In genomic region chr19:57134654-57135348, GRCm38 (mm10) we compare ENCODE assay signal across 7 mouse cellular contexts.
DNase-seq lines count a peak whose midpoint lies in the region; ATAC-seq lines count a peak whose summit lies in the region.

No protein-coding gene starts in this region.

- H3K4me3 ChIP-seq in neural tube, embryonic 11.5 days (ENCODE audit: low read depth, low read length): no peak overlapping the region
- no peak overlapping the region for H3K4me3 ChIP-seq in heart, embryonic 15.5 days
- peak overlapping the region; percentile 14; the same call in 1 of the 2 replicates for H3K4me3 ChIP-seq in limb, embryonic 13.5 days

- no peaks in the 10 kb centered on the region for H3K36me3 ChIP-seq in neural tube, embryonic 11.5 days (ENCODE audit: control insufficient read depth, insufficient read depth, low read length)
- H3K36me3 ChIP-seq in heart, embryonic 15.5 days: peaks cover 8% of the 10 kb centered on the region; the same call in 1 of the 2 replicates
- H3K36me3 ChIP-seq in limb, embryonic 13.5 days: no peaks in the 10 kb centered on the region

- no peak overlapping the region for H3K9ac ChIP-seq in neural tube, embryonic 11.5 days (ENCODE audit: low read length)
- no peak overlapping the region for H3K9ac ChIP-seq in heart, embryonic 15.5 days
- H3K9ac ChIP-seq in limb, embryonic 13.5 days: 0 out of 2 replicates have a peak overlapping the region, but pooled peaks have one; percentile 3

- H3K27ac ChIP-seq in neural tube, embryonic 11.5 days (ENCODE audit: low read depth, low read length): no peak overlapping the region
- H3K27ac ChIP-seq in heart, embryonic 15.5 days: 0 out of 2 replicates have a peak overlapping the region, but pooled peaks have one; percentile 25
- no peak overlapping the region for H3K27ac ChIP-seq in limb, embryonic 13.5 days

- H3K4me2 ChIP-seq in neural tube, embryonic 11.5 days (ENCODE audit: low read depth): no peak overlapping the region
- H3K4me2 ChIP-seq in heart, embryonic 15.5 days: peak overlapping the region; percentile 30
- H3K4me2 ChIP-seq in limb, embryonic 13.5 days (replicated peaks): peak overlapping the region; percentile 53

- DNase-seq in neural tube, embryonic 11.5 days (ENCODE audit: low spot score): peak; percentile 24
- DNase-seq in neural tube, embryonic 10.5 days (ENCODE audit: extremely low spot score, low spot score): no peak
- no peak for DNase-seq in thymus, adult 18-20 months
- DNase-seq in layer of hippocampus, adult 9-11 months: no peak

- no peaks in the 10 kb centered on the region for H3K9me3 ChIP-seq in neural tube, embryonic 11.5 days (ENCODE audit: control insufficient read depth, low read length)
- no peaks in the 10 kb centered on the region for H3K9me3 ChIP-seq in heart, embryonic 15.5 days (replicated peaks)
- no peaks in the 10 kb centered on the region for H3K9me3 ChIP-seq in limb, embryonic 13.5 days

- WGBS in neural tube, embryonic 11.5 days: 61% methylated on average over 20 of the region's 20 CpGs
- WGBS in heart, embryonic 15.5 days: 54% methylated on average over 20 of the region's 20 CpGs
- WGBS in limb, embryonic 13.5 days: 17% methylated on average over 20 of the region's 20 CpGs

- H3K27me3 ChIP-seq in neural tube, embryonic 11.5 days (ENCODE audit: control insufficient read depth, insufficient read depth, low read length): no peaks in the 10 kb centered on the region
- no peaks in the 10 kb centered on the region for H3K27me3 ChIP-seq in heart, embryonic 15.5 days
- peaks cover 3% of the 10 kb centered on the region; the same call in 1 of the 2 replicates for H3K27me3 ChIP-seq in limb, embryonic 13.5 days

- peaks cover 3% of the 10 kb centered on the region; the same call in 1 of the 2 replicates for H3K4me1 ChIP-seq in neural tube, embryonic 11.5 days (ENCODE audit: control insufficient read depth, insufficient read depth, low read length)
- peaks cover 14% of the 10 kb centered on the region for H3K4me1 ChIP-seq in heart, embryonic 15.5 days (replicated peaks)
- peaks cover 30% of the 10 kb centered on the region for H3K4me1 ChIP-seq in limb, embryonic 13.5 days

- ATAC-seq in neural tube, embryonic 11.5 days (ENCODE audit: insufficient read depth, low FRiP score, low TSS enrichment): no peak
- no peak for ATAC-seq in heart, embryonic 15.5 days (replicated peaks; ENCODE audit: insufficient number of reproducible peaks, insufficient read depth, low FRiP score, low read depth)
- ATAC-seq in limb, embryonic 13.5 days (ENCODE audit: low FRiP score, low read depth): 0 out of 2 replicates have a peak, but pooled peaks have one; percentile 12
- ATAC-seq in erythroid progenitor cell, adult 5-6 weeks (replicated peaks; ENCODE audit: low FRiP score, poor library complexity, severe bottlenecking): no peak
